Mouse (Mus musculus): ENCODE results near the gene Ggt6.
"Not testable (repeated sequence)": the region's sequence is repeated elsewhere in the genome, so short reads cannot be mapped to it uniquely, and the experiment has no call there.

Ggt6 gene

GRCm38 (mm10) chr11:72411093-72411921, 24.0 kb upstream of the Ggt6 start, which contains the start of gene Smtnl2:
TSS of gene Smtnl2 (minus strand) at chr11:72411713.
- peak in 1 of 2 experiments; percentile 46 for DNase-seq (ENCODE audit: low spot score in 2 of 2)

- DNase-seq (ENCODE audit: low spot score in 2 of 2): no peak
Measured at GRCm38 (mm10) chr11:72411945-72412344, 23.4 kb upstream of the Ggt6 start.

GRCm38 (mm10) chr11:72413016-72413415, 22.3 kb upstream of the Ggt6 start:
- DNase-seq (ENCODE audit: low spot score in 2 of 2): no peak

- DNase-seq (ENCODE audit: low spot score in 2 of 2): no peak
Measured at GRCm38 (mm10) chr11:72413601-72414190, 21.6 kb upstream of the Ggt6 start.

- DNase-seq (ENCODE audit: low spot score in 2 of 2): no peak
Measured at GRCm38 (mm10) chr11:72415155-72415554, 20.2 kb upstream of the Ggt6 start.

GRCm38 (mm10) chr11:72416666-72417065, 18.7 kb upstream of the Ggt6 start:
- no peak for DNase-seq (ENCODE audit: low spot score in 2 of 2)

- no peak for DNase-seq (ENCODE audit: low spot score in 2 of 2)
Measured at GRCm38 (mm10) chr11:72417376-72417775, 17.9 kb upstream of the Ggt6 start.

- DNase-seq (ENCODE audit: low spot score in 2 of 2): no peak
Measured at GRCm38 (mm10) chr11:72418227-72418626, 17.1 kb upstream of the Ggt6 start.

- no peak for DNase-seq (ENCODE audit: low spot score in 2 of 2)
Measured at GRCm38 (mm10) chr11:72419006-72419405, 16.3 kb upstream of the Ggt6 start.

GRCm38 (mm10) chr11:72420460-72421122, 14.7 kb upstream of the Ggt6 start:
- no peak for DNase-seq (ENCODE audit: low spot score in 2 of 2)

- no peak for DNase-seq (ENCODE audit: low spot score in 2 of 2)
Measured at GRCm38 (mm10) chr11:72421518-72422278, 13.6 kb upstream of the Ggt6 start.

GRCm38 (mm10) chr11:72423686-72424085, 11.6 kb upstream of the Ggt6 start:
- DNase-seq (ENCODE audit: low spot score in 2 of 2): no peak

GRCm38 (mm10) chr11:72425201-72425600, 10.1 kb upstream of the Ggt6 start:
- DNase-seq (ENCODE audit: low spot score in 2 of 2): no peak

- DNase-seq (ENCODE audit: low spot score in 2 of 2): no peak
Measured at GRCm38 (mm10) chr11:72426884-72427283, 8.4 kb upstream of the Ggt6 start.

GRCm38 (mm10) chr11:72428694-72429093, 6.6 kb upstream of the Ggt6 start:
- peak in 1 of 2 experiments; percentile 61 for DNase-seq (ENCODE audit: low spot score in 2 of 2)

GRCm38 (mm10) chr11:72429288-72429690, 6.0 kb upstream of the Ggt6 start:
- peak in 1 of 2 experiments; percentile 64 for DNase-seq (ENCODE audit: low spot score in 2 of 2)

GRCm38 (mm10) chr11:72430311-72431068, 4.8 kb upstream of the Ggt6 start:
- not testable (repeated sequence) for DNase-seq (ENCODE audit: low spot score in 2 of 2)

- DNase-seq (ENCODE audit: low spot score in 2 of 2): no peak
Measured at GRCm38 (mm10) chr11:72435694-72436045, 344 bp downstream of the Ggt6 start.

GRCm38 (mm10) chr11:72436271-72436670, 945 bp downstream of the Ggt6 start:
- DNase-seq (ENCODE audit: low spot score in 2 of 2): no peak

GRCm38 (mm10) chr11:72436756-72437650, 1.7 kb downstream of the Ggt6 start:
- DNase-seq (ENCODE audit: low spot score in 2 of 2): no peak
